Mouse (Mus musculus) monocyte, adult 5-6 weeks (primary cell): ENCODE measurements at regions not wholly inside any gene's neighbourhood (a gene's known extent, or its start where the extent isn't known, plus 50 kb on each side); places are given as distances from the start of the nearest gene placed in this dataset.

ENCODE experiments used
- ATAC-seq: fragments of 153-309, 156-312 bp; replicated peaks from 2 replicates; pipeline ENCODE4 v1.8.0; 2017; ENCODE audit warnings: mild to moderate bottlenecking; ENCODE audit not compliant: low TSS enrichment, insufficient number of reproducible peaks, severe bottlenecking, poor library complexity, low FRiP score

DNA sequence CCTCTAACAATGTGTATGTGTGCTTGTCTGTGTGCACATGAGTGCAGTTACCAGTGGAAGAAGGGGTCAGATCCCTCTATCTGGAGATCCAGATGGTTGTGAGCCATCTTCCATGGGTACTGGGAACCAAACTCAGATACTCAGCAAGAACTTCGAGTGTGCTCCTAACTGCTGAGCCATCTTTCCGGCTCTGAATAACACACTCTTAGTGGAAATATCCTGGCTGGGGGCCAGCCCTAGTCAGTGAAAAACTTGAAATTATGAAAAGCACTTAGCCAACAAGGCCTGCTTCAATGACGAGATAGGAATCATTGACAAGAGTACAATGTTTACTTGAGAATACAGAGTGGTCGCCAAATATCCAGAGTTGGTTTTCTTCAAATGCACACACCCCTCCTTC, 266.0 kb upstream of the Auts2 start:
- ATAC-seq, result no peak

GRCm38 (mm10) chr5:132796061-132796460, 252.9 kb upstream of the Auts2 start:
- no peak for ATAC-seq

- no peak for ATAC-seq
Measured at GRCm38 (mm10) chr5:132792484-132792883, 249.3 kb upstream of the Auts2 start.

DNA sequence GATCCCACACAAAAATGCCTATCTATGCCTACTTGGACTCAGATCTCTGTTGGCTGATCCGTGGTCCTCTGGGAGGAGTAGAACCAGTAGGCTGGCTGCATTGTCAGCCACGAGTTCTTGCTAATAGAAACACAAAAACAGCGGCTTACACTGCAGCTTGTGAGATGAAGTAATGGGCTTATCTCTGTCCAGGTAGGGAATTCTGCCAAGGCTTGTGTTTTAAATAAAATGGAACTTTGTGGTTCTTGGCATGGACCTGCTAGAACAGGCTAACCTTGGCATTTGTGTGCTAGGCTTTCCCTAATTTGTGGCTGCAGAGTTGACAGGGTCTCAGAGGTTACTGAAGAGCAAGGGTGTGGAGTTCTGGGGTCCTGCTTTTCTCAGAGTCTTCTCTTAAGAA, 242.1 kb upstream of the Auts2 start:
- ATAC-seq, result no peak

DNA sequence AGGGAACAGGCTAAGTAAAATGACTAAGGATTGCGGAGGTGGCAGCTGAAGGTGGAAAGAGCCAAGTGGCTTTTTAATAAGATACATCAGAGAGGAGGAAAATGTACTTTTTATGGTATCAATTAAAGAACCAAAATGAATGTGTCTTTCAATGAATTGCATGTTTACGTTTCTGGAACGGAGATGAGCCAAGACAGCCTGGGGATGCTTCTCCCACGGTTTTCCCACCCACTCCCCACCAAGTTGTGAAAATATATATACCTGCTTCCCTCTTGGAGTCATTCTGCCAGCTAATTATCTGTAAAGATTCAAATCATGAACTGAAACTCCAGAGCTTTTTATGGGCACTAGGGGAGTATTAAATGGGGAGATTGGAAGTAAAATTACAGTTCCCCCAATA, 241.6 kb upstream of the Auts2 start:
- no peak for ATAC-seq

DNA sequence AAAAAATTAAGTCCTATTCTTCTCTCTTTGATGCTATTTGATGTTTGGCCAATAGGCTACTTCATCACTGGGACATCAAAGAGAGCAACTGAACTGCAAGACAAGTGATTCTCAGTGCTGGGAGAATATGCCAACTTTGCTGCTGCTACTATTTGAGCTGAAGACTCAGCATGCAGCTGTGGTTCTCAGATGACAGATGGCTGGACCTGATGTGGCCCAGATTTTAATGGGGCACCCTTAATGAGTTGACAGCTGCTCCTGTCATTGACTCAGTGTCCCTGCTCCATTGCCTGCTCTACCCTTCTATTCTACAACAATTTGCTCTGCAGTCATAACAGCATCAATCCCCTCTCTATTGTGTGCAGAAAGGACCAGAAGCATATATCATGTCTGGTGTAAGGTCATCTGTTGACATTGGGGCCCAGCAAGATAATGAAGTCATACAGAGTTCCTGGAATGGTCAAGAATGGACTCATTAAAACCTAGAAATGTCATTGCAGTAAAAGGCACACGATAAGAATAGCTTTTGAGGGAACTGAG, 231.1 kb upstream of the Auts2 start:
- ATAC-seq, result no peak

- ATAC-seq, result no peak
Measured at GRCm38 (mm10) chr5:132760396-132760795, 217.3 kb upstream of the Auts2 start.

DNA sequence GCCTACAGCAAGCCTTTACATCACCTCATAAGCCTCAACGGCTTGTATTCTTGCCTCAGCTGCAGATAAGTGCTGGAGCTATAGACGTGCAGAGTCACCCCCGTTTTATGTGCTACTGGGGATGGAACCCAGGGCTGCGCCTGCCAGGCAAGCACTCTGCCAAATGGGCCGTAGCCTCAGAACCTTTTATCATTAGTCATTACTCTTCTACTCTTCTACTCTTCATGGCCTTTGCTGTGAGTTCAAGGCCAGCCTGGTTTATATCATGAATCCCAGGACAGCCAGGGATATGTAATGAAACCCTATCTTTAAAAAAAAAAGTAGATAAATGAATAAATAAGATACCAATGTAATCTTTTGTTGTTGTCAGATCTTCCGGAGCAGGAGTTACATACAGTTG, 216.6 kb upstream of the Auts2 start:
- ATAC-seq, result no peak

GRCm38 (mm10) chr5:132758941-132759340, 215.8 kb upstream of the Auts2 start:
- ATAC-seq, result no peak

GRCm38 (mm10) chr5:132737966-132738365, 194.8 kb upstream of the Auts2 start:
- no peak for ATAC-seq

DNA sequence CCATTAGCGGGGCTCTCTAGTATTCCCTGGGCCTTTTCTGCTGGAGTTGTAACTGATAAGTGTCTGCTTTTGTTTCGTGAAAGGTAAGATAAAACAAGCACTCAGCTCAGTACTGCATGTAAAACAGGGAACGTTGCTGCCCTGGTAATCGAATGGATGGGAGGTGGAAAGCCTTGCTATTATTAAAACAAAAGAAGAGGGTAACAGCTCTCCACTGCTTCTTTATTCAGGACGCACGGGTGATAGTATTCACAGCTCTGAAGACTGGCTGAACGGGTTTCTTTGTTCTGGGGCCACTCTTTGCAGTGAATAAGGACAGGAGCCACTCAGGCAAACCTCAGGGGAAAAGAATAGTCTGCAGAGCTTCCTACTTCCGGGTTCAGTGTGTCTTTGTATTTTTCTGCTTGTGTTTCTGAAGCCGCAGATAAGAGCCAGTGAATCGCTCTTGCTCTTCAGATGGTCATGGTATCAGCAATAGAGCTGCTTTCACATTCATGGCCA, 185.6 kb upstream of the Auts2 start:
- ATAC-seq, result no peak

DNA sequence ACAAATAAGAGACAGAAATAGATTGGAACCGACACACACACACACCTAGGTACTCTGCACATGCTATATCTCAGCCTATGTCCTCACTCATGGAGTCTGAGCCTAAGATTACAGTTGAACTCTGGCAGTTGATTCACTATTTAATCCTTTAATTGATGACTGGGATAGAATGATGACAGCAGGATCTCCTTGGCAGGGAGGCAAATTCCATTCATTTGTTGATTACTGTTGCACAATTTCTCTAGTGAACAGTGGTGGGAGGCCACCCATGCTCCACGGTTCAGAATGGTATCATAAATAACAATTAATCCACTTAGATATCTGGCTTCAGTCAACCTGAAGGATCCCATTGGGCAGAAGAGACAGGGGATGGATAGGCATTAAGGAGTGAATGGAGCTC, 181.3 kb upstream of the Auts2 start:
- no peak for ATAC-seq

DNA sequence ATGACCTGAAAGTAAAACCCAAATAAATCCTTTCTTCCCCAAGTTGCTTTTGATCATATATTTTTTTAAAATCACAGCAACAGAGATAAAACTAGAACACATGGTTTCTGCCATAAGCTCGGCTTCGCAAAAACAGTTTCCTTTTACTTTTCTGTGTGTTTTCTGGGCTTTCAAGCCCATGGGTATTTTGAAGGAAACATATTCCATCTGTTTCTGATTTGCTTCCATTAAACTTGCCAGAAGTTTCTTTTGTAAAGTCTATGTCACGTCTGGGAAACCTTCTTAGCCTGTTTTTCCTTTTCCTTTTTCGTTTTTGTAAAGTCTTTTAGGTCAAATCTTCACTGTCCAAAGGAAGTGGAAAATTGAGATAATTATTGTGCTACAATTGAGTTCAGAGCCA, 167.2 kb upstream of the Auts2 start:
- no peak for ATAC-seq

GRCm38 (mm10) chr5:132707531-132707930, 164.4 kb upstream of the Auts2 start:
- ATAC-seq, result no peak

- no peak for ATAC-seq
Measured at GRCm38 (mm10) chr5:132703455-132704100, 160.4 kb upstream of the Auts2 start.

DNA sequence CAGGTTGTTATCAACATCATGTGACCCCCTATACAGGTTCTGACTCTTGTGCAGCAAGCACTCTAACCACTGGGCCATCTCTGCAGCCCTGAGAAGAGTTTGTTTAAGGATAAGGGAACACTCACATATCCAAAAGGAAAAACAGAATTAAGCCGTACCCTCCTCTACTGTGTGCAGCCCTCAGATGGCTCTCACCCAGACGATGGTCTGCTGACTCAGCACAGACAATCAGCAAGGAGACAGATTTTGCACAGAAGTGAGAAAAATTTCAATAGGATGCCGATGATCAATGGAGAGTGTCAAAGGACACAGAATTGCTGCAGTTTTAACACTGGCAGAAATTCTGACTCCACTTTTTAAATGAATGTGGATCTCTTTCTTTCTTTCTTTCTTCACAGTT, 159.4 kb upstream of the Auts2 start:
- no peak for ATAC-seq

GRCm38 (mm10) chr5:132690784-132691183, 147.6 kb upstream of the Auts2 start:
- no peak for ATAC-seq

DNA sequence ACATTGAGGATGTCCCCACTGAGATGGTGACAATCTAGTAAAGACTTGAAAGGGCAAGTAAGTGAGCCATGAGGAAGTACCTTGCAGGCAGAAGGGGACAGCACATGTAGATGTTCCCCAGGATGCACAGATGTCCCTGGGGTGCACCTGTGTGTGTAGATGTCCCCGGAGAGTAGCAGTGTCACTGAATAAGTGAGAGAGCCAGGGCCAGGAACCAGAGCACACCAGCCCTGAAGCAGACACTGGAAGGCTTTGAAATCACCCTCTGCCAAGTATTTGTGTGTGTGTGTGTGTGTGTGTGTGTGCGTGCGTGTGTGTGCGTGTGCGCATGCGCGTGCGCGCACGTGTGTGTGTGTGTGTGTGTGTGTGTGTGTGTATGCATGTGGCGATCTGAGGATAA, 132.1 kb upstream of the Auts2 start:
- no peak for ATAC-seq

DNA sequence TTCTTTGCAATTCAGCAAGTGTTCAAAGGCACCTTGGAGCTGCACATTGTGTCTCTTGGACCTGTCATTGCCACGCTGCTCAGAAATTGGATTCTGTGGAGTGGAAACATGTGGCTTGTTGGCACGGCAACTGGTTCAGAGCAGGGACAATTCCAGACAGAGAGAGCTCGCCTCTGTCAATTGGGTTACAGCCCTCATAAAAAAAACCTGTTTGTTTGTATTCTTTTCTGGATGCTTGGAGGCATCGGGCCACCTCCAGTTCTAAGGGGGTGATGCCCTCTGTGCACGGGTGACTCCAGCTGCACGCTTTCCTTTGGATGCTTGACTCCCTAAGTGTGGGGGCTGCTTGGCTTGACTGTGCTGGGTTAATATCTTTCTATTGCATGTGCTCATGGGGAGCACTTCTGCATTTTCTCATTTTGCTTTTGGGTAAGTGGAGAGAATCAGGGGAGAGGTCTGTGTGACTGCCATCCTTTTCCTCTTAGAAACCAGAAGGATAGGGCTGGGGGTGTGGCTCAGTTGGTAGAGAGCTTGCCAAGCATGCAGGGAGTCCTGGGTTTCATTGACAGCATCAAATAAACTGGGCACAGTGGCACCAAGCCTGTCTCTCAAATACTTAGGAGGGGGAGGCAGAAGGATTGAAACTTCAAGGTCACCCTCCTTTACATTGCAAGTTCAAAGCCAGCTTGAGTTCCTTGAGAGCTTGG, 130.6 kb upstream of the Auts2 start:
- ATAC-seq, result no peak

DNA sequence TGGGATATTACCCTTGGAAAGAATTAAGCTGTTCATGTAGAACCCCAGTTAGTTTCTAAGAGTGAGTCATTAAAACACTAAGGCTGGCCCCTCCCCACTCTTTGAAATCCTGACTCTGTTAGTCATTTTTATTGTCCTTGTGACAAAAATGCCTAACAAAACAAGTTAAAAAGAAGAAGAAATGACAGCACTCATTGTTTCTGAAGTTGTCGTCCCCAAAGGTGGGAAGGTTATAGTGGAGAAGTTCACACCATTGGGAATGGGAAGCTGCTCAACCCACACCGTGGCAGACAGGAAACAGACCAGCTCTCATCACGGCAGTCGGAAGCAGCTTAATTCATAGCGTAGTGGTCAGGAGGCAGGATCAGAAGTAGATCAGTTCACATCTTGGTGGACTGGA, 128.4 kb upstream of the Auts2 start:
- ATAC-seq, result no peak
